Mouse (Mus musculus) CH12.LX (cell line): ENCODE results near the gene Rbm15. TPM values are rescaled to one million over a fixed set of nuclear protein-coding genes. Genes with fewer than 3 reads are reported as not detected.
A peak's percentile ranks its signal among the peaks of the same experiment; 100 is the strongest.

Experiments used
- DNase-seq: peaks from one replicate; pipeline ENCODE4 v3.0.0-alpha.2; 2013; ENCODE audit errors: extremely low read depth
- H3K27ac ChIP-seq: 2 replicates; pipeline ENCODE4 v1.5.1; 2012; ENCODE audit warnings: low read depth, mild to moderate bottlenecking, control low read depth, moderate library complexity; ENCODE audit not compliant: insufficient read depth
- H3K27me3 ChIP-seq: replicated peaks from 2 replicates; pipeline ENCODE3; 2012; ENCODE audit warnings: inconsistent platforms
- H3K36me3 ChIP-seq, 2 experiments: replicated peaks in 1 of 2; 2 replicates each; pipeline versions ENCODE3 to v1.6.1; 2012; ENCODE audit warnings: inconsistent platforms in 1 of 2, low read length in 1 of 2, mild to moderate bottlenecking in 1 of 2, mixed read lengths in 1 of 2, moderate library complexity in 1 of 2; ENCODE audit not compliant: control insufficient read depth in 1 of 2, insufficient read depth in 1 of 2
- H3K4me1 ChIP-seq, 2 experiments: 2 replicates each; pipeline ENCODE4 v1.6.1; 2012; ENCODE audit warnings: inconsistent platforms in 1 of 2, moderate library complexity in 1 of 2; ENCODE audit not compliant: insufficient read depth in 2 of 2, control insufficient read depth in 1 of 2
- H3K4me2 ChIP-seq: 2 replicates; pipeline ENCODE4 v1.6.1; 2012; ENCODE audit warnings: low read depth, mild to moderate bottlenecking, control low read depth; ENCODE audit not compliant: poor library complexity, insufficient read depth, severe bottlenecking
- H3K4me3 ChIP-seq, 3 experiments: fragments of 150-350 bp in 1 of 3; sonication (generic) in 1 of 3; replicated peaks in 1 of 3; 2 replicates each; pipeline versions ENCODE3 to v1.5.1; 2011 to 2012; ENCODE audit warnings: low read depth in 2 of 3, low read length in 2 of 3, mild to moderate bottlenecking in 2 of 3, moderate library complexity in 2 of 3, control low read depth in 1 of 3, improper control_type of control experiment in 1 of 3, inconsistent platforms in 1 of 3, mixed read lengths in 1 of 3; ENCODE audit not compliant: poor library complexity in 1 of 3
- H3K79me2 ChIP-seq: replicated peaks from 2 replicates; pipeline ENCODE4 v1.6.1; 2012; ENCODE audit warnings: mild to moderate bottlenecking, moderate library complexity; ENCODE audit not compliant: control insufficient read depth, poor library complexity, insufficient read depth, severe bottlenecking; ENCODE audit errors: extremely low read depth
- H3K9ac ChIP-seq: 2 replicates; pipeline ENCODE4 v1.6.1; 2012; ENCODE audit warnings: low read depth, mild to moderate bottlenecking, control low read depth, moderate library complexity; ENCODE audit not compliant: insufficient read depth
- H3K9me3 ChIP-seq: replicated peaks from 2 replicates; pipeline ENCODE3; 2012; ENCODE audit warnings: low read length, inconsistent platforms, mixed read lengths
- CHD2 ChIP-seq: IDR thresholded peaks from 2 replicates; pipeline ENCODE4 v1.6.1; 2011; ENCODE audit warnings: low read length, improper control_type of control experiment
- CTCF ChIP-seq, 2 experiments: IDR thresholded peaks in 1 of 2; conservative IDR thresholded peaks in 1 of 2; 2 replicates each; pipeline ENCODE4 v1.5.1; 2011 to 2012; ENCODE audit warnings: low read depth in 2 of 2, low read length in 2 of 2, improper control_type of control experiment in 1 of 2, inconsistent platforms in 1 of 2, mild to moderate bottlenecking in 1 of 2, moderate library complexity in 1 of 2
- E2F4 ChIP-seq: IDR thresholded peaks from 2 replicates; pipeline ENCODE4 v1.6.1; 2011; ENCODE audit warnings: low read depth, low read length, improper control_type of control experiment; ENCODE audit not compliant: insufficient replicate concordance
- EP300 ChIP-seq: IDR thresholded peaks from 2 replicates; pipeline ENCODE4 v1.6.1; 2011; ENCODE audit warnings: low read length, improper control_type of control experiment
- JUND ChIP-seq: conservative IDR thresholded peaks from 2 replicates; pipeline ENCODE4 v1.6.1; 2011; ENCODE audit warnings: low read depth, low read length, improper control_type of control experiment
- MAZ ChIP-seq: IDR thresholded peaks from 2 replicates; pipeline ENCODE4 v1.6.1; 2012; ENCODE audit warnings: low read depth, mild to moderate bottlenecking, inconsistent platforms, low read length, improper control_type of control experiment, moderate library complexity
- MEF2A ChIP-seq: IDR thresholded peaks from 2 replicates; pipeline ENCODE4 v1.6.1; 2014; ENCODE audit warnings: low read depth, mild to moderate bottlenecking, inconsistent platforms, low read length, improper control_type of control experiment, borderline replicate concordance
- NELFE ChIP-seq: IDR thresholded peaks from 2 replicates; pipeline ENCODE4 v1.6.1; 2011; ENCODE audit warnings: low read depth, low read length, improper control_type of control experiment
- PAX5 ChIP-seq: IDR thresholded peaks from 2 replicates; pipeline ENCODE4 v1.6.1; 2012; ENCODE audit warnings: low read length, inconsistent platforms, mixed read lengths
- RAD21 ChIP-seq: IDR thresholded peaks from 2 replicates; pipeline ENCODE4 v1.6.1; 2011; ENCODE audit warnings: low read depth, mild to moderate bottlenecking, low read length, improper control_type of control experiment, moderate library complexity
- RCOR1 ChIP-seq: conservative IDR thresholded peaks from 2 replicates; pipeline ENCODE4 v1.6.1; 2012; ENCODE audit warnings: low read depth, mild to moderate bottlenecking, inconsistent platforms, low read length, improper control_type of control experiment
- SMC3 ChIP-seq: IDR thresholded peaks from 2 replicates; pipeline ENCODE4 v1.6.1; 2011; ENCODE audit warnings: low read depth, low read length, improper control_type of control experiment
- TBP ChIP-seq: conservative IDR thresholded peaks from 2 replicates; pipeline ENCODE4 v1.6.1; 2011; ENCODE audit warnings: low read depth, low read length, improper control_type of control experiment
- TCF12 ChIP-seq: IDR thresholded peaks from 2 replicates; pipeline ENCODE4 v1.6.1; 2014; ENCODE audit warnings: low read depth, mild to moderate bottlenecking, inconsistent platforms, low read length, improper control_type of control experiment
- UBTF ChIP-seq: IDR thresholded peaks from 2 replicates; pipeline ENCODE4 v1.6.1; 2012; ENCODE audit warnings: low read depth, mild to moderate bottlenecking, inconsistent platforms, low read length, improper control_type of control experiment, moderate library complexity
- USF1 ChIP-seq: IDR thresholded peaks from 2 replicates; pipeline ENCODE4 v1.6.1; 2014; ENCODE audit warnings: low read depth, mild to moderate bottlenecking, inconsistent platforms, low read length, improper control_type of control experiment
- ZC3H11A ChIP-seq: IDR thresholded peaks from 2 replicates; pipeline ENCODE4 v1.6.1; 2012; ENCODE audit warnings: low read depth, mild to moderate bottlenecking, inconsistent platforms, low read length, improper control_type of control experiment
- ZMIZ1 ChIP-seq: IDR thresholded peaks from 2 replicates; pipeline ENCODE4 v1.6.1; 2012; ENCODE audit warnings: low read depth, mild to moderate bottlenecking, inconsistent platforms, low read length, improper control_type of control experiment
- ZNF384 ChIP-seq: IDR thresholded peaks from 2 replicates; pipeline ENCODE4 v1.6.1; 2012; ENCODE audit warnings: low read depth, low read length, improper control_type of control experiment, inconsistent platforms
- dilution Hi-C: fragments of 300-500 bp; cut with MboI; formaldehyde crosslinking; loops from 2 replicates; pipeline ENCODE4 v1.14.3; 2020; ENCODE audit warnings: low sequenced_read_pairs; ENCODE audit not compliant: extremely low pct_unique_long_range_greater_than_20kb, extremely low pct_ligation_motif_present
- in situ Hi-C: fragments of 300-500 bp; cut with MboI; formaldehyde crosslinking; loops from 3 replicates; pipeline ENCODE4 v1.14.3; 2019; ENCODE audit warnings: low sequenced_read_pairs, low pct_ligation_motif_present, low pct_unique_long_range_greater_than_20kb, mixed read lengths
- polyA plus RNA-seq: library from polyadenylated mRNA; unstranded; fragments of >175 nt; gene quantifications from 2 replicates; pipeline ENCODE4 v1.2.1, GENCODE M21; 2012; ENCODE audit warnings: low read depth; ENCODE audit not compliant: insufficient read length
- total RNA-seq, 2 experiments: library from RNA; depleted of rRNA; stranded (reverse); fragments of 300-350 nt in 1 of 2; fragments of >200 nt in 1 of 2; gene quantifications; 2 replicates each; pipeline ENCODE4 v1.2.3; 2012 to 2014

Rbm15 gene
- total and polyA plus RNA-seq, 3 experiments: 15.2 to 26.0 (median 17.2) TPM

DNA sequence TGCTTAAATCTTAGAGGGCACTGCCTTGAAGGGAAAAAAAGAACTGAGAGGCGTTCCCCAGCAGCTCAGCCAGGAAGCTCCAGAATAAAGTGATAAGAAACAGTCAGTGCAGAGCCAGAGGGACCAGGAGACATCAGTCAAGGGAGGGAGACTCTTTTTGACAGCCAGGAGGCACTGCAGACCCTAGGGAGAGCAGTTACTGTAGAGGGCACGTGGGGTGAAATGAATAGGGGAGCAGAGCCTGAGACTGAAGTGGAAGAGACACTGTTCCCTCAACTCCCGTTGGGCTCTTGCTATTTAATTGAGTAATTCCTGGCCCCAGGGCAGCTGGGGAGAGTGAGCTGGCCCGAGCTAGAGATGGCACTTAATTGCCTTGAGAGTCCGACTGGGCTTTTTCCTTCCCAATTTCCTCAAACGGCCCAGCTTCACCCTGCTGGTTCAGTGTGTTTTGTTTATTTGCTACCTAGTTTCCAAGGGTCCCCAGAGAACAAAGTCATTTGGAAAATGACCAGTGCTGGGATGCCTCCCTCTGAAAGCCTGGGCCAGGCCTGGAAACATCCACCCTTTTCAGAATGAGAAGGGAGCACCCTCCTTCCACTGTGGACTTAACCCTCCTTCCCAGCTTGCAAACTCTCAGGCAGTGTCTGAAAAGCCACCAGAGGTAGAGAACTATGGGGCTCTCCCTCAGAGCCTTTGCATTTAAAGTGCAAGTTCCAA lies 41.6 kb upstream of the Rbm15 start:
- Histone ChIP-seq H3K36me3 (no peaks in the 10 kb centered on the region), H3K27me3 (peaks cover 21% of the 10 kb centered on the region), H3K9ac (no peak overlapping the region), H3K4me3 (no peak overlapping the region), H3K79me2 (no peaks in the 10 kb centered on the region), H3K27ac (no peak overlapping the region), H3K4me2 (no peak overlapping the region), H3K4me1 (0 out of 4 replicates have a peak, but pooled peaks cover 0 to 4% of the 10 kb centered on the region in 2 experiments), H3K9me3 (no peaks in the 10 kb centered on the region)
- TF ChIP-seq PAX5 (no peak), CTCF (conservative IDR thresholded peaks at IDR 0.05 in 1 of 2, IDR thresholded peaks at IDR 0.05 in 1 of 2; ENCODE audit: low read depth in 2 of 2, low read length in 2 of 2) (peak in 1 of 2 experiments; percentile 40; a peak in 2 of 4 replicates), RAD21 (peak; percentile 15), NELFE (no peak), CHD2 (no peak), SMC3 (peak; percentile 21)
- DNase-seq: no peak
- in situ Hi-C loops (no loop called here), dilution Hi-C loops (no loop called here)

DNA sequence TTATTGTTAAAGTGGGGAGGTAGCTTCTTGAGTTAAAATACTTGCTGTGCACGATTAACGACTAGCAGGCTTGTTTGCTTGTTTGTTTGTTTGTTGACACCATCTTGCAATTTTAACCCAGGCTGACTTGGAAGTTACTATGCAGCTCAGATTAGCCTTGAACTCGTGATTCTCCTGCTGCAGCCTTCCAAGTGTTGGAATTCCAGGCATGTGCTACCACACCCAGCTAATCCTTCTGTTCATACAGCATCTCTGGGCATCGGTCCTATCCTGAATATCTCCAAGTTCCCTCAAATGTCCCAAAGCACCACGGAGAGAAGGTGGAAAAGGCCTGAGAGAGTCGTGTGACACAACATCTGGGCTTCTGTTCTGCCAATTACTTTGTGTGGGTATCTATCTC lies 35.7 kb upstream of the Rbm15 start:
- Histone ChIP-seq H3K9ac (no peak overlapping the region), H3K4me3 (no peak overlapping the region), H3K36me3 (no peaks in the 10 kb centered on the region), H3K27me3 (peaks cover 35% of the 10 kb centered on the region), H3K79me2 (no peaks in the 10 kb centered on the region), H3K4me1 (0 out of 4 replicates have a peak, but pooled peaks cover 0 to 3% of the 10 kb centered on the region in 2 experiments), H3K4me2 (no peak overlapping the region), H3K9me3 (no peaks in the 10 kb centered on the region), H3K27ac (no peak overlapping the region)
- in situ Hi-C loops (no loop called here), dilution Hi-C loops (no loop called here)
- TF ChIP-seq PAX5: no peak
- no peak for TF ChIP-seq ZNF384
- no peak for TF ChIP-seq JUND
- no peak for TF ChIP-seq MEF2A
- TF ChIP-seq ZMIZ1: no peak
- TF ChIP-seq USF1: no peak
- no peak for TF ChIP-seq E2F4
- TF ChIP-seq MAZ: no peak
- no peak for TF ChIP-seq EP300
- no peak for TF ChIP-seq TCF12
- TF ChIP-seq TBP: no peak
- no peak for TF ChIP-seq RCOR1
- TF ChIP-seq UBTF: no peak
- TF ChIP-seq CTCF (conservative IDR thresholded peaks at IDR 0.05 in 1 of 2, IDR thresholded peaks at IDR 0.05 in 1 of 2; ENCODE audit: low read depth in 2 of 2, low read length in 2 of 2): no peak
- no peak for TF ChIP-seq ZC3H11A
- no peak for DNase-seq
